In the genomic region with DNA sequence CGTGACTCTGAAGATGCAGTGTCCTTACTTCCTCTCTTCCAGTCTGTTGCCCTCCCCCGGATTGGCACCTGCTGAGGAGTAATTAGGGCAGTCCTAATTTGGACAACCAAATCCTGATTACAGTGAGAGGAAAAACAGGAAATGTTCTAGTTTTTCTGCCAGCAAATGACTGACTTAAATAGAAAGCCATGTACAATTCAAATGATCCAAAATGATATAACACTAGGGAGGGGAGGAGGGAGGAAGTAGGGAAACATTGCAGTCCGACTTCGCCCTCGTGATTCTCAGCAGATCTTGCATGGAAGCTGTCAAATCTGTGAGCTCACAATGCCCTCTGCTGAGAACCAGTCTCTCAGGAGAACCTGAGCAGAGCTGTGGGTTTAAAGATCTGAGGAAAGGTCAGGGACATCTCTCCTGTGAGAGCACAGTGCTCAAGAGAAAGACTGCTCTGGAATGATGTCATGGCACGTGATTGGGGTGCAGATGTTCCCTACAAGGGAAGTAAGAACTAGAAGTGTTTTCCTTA, we compare ENCODE assay signal across 10 mouse cellular contexts.
DNase-seq lines count a peak whose midpoint lies in the region; ATAC-seq and TF ChIP-seq lines count a peak whose summit lies in the region.
"Had no signal": no experiment of that assay in that cellular context is flagged by ENCODE, and none has a peak within 500 bp of the region (broad histone marks: within the 10 kb centered on the region; RNA-seq: fewer than 3 reads in every experiment).

No protein-coding gene starts in this region.

- ATAC-seq in forebrain, postnatal 0 days: peak; percentile 76

- no peak overlapping the region for H3K4me2 ChIP-seq in forebrain, postnatal 0 days (ENCODE audit: low read depth)
- H3K4me2 ChIP-seq: embryonic facial prominence, embryonic 12.5 days; limb, embryonic 12.5 days had no signal

- TF ChIP-seq POLR2A in small intestine, adult 2 months (IDR thresholded peaks at IDR 0.05; ENCODE audit: low read depth, low read length): no peak

- no peak overlapping the region for H3K9ac ChIP-seq in forebrain, postnatal 0 days
- H3K9ac ChIP-seq: embryonic facial prominence, embryonic 12.5 days; limb, embryonic 12.5 days had no signal

- peak; percentile 57 for DNase-seq in forebrain, postnatal 0 days
- no peak for DNase-seq in forebrain, embryonic 10.5 days (ENCODE audit: extremely low spot score, low spot score)
- DNase-seq in MN1 (ENCODE audit: low spot score): peak; percentile 7
- peak; percentile 79 to 84 for DNase-seq in cerebellum, postnatal 25 days
- peak; percentile 39 to 51 for DNase-seq in layer of hippocampus, adult 8-10 months (ENCODE audit: low spot score in 2 of 2)
- DNase-seq in spleen, postnatal 4 days (ENCODE audit: low spot score in 2 of 2): no peak
- DNase-seq in natural killer cell, adult 2 months (ENCODE audit: low spot score in 2 of 2): no peak

- TF ChIP-seq CTCF in forebrain, postnatal 0 days (IDR thresholded peaks at IDR 0.05; ENCODE audit: low read depth): no peak
- TF ChIP-seq CTCF in small intestine, adult 2 months (IDR thresholded peaks at IDR 0.05; ENCODE audit: extremely low read depth, insufficient read length, insufficient replicate concordance, low read depth, low read length): no peak

- WGBS in forebrain, postnatal 0 days: 26% methylated on average over 6 of the region's 6 CpGs
- WGBS in forebrain, embryonic 10.5 days: 82% methylated on average over 6 of the region's 6 CpGs
- WGBS in small intestine, adult 2 months: 57% methylated on average over 6 of the region's 6 CpGs

- H3K27me3 ChIP-seq in forebrain, postnatal 0 days (ENCODE audit: insufficient read depth, low read length): no peaks in the 10 kb centered on the region
- no peaks in the 10 kb centered on the region for H3K27me3 ChIP-seq in forebrain, embryonic 10.5 days (ENCODE audit: poor library complexity, severe bottlenecking)
- no peaks in the 10 kb centered on the region for H3K27me3 ChIP-seq in small intestine, adult 2 months (ENCODE audit: control insufficient read depth, insufficient read depth, low read length)
- H3K27me3 ChIP-seq: embryonic facial prominence, embryonic 12.5 days; limb, embryonic 12.5 days had no signal

- no peaks in the 10 kb centered on the region for H3K4me1 ChIP-seq in forebrain, postnatal 0 days (ENCODE audit: insufficient read depth)
- no peaks in the 10 kb centered on the region for H3K4me1 ChIP-seq in forebrain, embryonic 10.5 days
- H3K4me1 ChIP-seq in small intestine, adult 2 months (ENCODE audit: control insufficient read depth, insufficient read depth, insufficient read length, low read length): 0 out of 2 replicates have a peak, but pooled peaks cover 2% of the 10 kb centered on the region
- H3K4me1 ChIP-seq: embryonic facial prominence, embryonic 12.5 days; limb, embryonic 12.5 days had no signal

- H3K36me3 ChIP-seq in forebrain, postnatal 0 days (ENCODE audit: insufficient read depth): no peaks in the 10 kb centered on the region
- H3K36me3 ChIP-seq in forebrain, embryonic 10.5 days (replicated peaks): no peaks in the 10 kb centered on the region
- no peaks in the 10 kb centered on the region for H3K36me3 ChIP-seq in small intestine, adult 2 months (ENCODE audit: control insufficient read depth, insufficient read depth, low read length)
- H3K36me3 ChIP-seq: embryonic facial prominence, embryonic 12.5 days; limb, embryonic 12.5 days had no signal

- no peak overlapping the region for H3K4me3 ChIP-seq in forebrain, postnatal 0 days (ENCODE audit: low read depth, low read length)
- no peak overlapping the region for H3K4me3 ChIP-seq in forebrain, embryonic 10.5 days
- H3K4me3 ChIP-seq in small intestine, adult 2 months (ENCODE audit: low read depth, low read length): no peak overlapping the region
- H3K4me3 ChIP-seq: embryonic facial prominence, embryonic 12.5 days; limb, embryonic 12.5 days had no signal

- H3K9me3 ChIP-seq in forebrain, postnatal 0 days (ENCODE audit: low read length): no peaks in the 10 kb centered on the region
- no peaks in the 10 kb centered on the region for H3K9me3 ChIP-seq in forebrain, embryonic 10.5 days
- H3K9me3 ChIP-seq: embryonic facial prominence, embryonic 12.5 days; limb, embryonic 12.5 days had no signal

- peak overlapping the region; percentile 66 for H3K27ac ChIP-seq in forebrain, postnatal 0 days (ENCODE audit: low read depth, low read length)
- no peak overlapping the region for H3K27ac ChIP-seq in forebrain, embryonic 10.5 days
- 0 out of 2 replicates have a peak overlapping the region, but pooled peaks have one; percentile 34 for H3K27ac ChIP-seq in small intestine, adult 2 months (ENCODE audit: insufficient read depth, low read depth, low read length)
- H3K27ac ChIP-seq: embryonic facial prominence, embryonic 12.5 days; limb, embryonic 12.5 days had no signal

Comparison
In these comparisons a context has a peak if more than half of its experiments do, and no peak if none do; other contexts are left out.
1. DNase-seq: peak in forebrain, postnatal 0 days (single experiment), MN1 (single experiment), cerebellum, postnatal 25 days (2 of 2) and layer of hippocampus, adult 8-10 months (2 of 2); none in forebrain, embryonic 10.5 days (single experiment), spleen, postnatal 4 days (0 of 2) and natural killer cell, adult 2 months (0 of 2).